Mouse (Mus musculus): Measurements from ENCODE around the gene Dnaaf1. TPM values are rescaled to one million over a fixed set of nuclear protein-coding genes. Genes with fewer than 3 reads are reported as not detected.

The Dnaaf1 gene
- total RNA-seq, 2 experiments from 2014 or later: 0.12 TPM; not detected in 1

GRCm38 (mm10) chr8:119620116-119620840 is 45.2 kb downstream of the Dnaaf1 start:
- intact Hi-C loops (cut with DNase I): no loop called here
- no peak for DNase-seq

GRCm38 (mm10) chr8:119620848-119621465 is 45.9 kb downstream of the Dnaaf1 start:
- DNase-seq: no peak
- intact Hi-C loops (cut with DNase I): no loop called here

- intact Hi-C loops (cut with DNase I): no loop called here
- DNase-seq: no peak
Observed at GRCm38 (mm10) chr8:119622555-119622954, 47.5 kb downstream of the Dnaaf1 start.

GRCm38 (mm10) chr8:119623061-119623460 is 48.0 kb downstream of the Dnaaf1 start:
- intact Hi-C loops (cut with DNase I): no loop called here
- DNase-seq: no peak

GRCm38 (mm10) chr8:119623744-119624143 is 48.7 kb downstream of the Dnaaf1 start:
- no peak for DNase-seq
- intact Hi-C loops (cut with DNase I): no loop called here

GRCm38 (mm10) chr8:119624916-119625315 is 49.9 kb downstream of the Dnaaf1 start:
- intact Hi-C loops (cut with DNase I): no loop called here
- no peak for DNase-seq

- intact Hi-C loops (cut with DNase I): no loop called here
- no peak for DNase-seq
Observed at GRCm38 (mm10) chr8:119625788-119626187, 50.8 kb downstream of the Dnaaf1 start.

GRCm38 (mm10) chr8:119627199-119627598 is 52.2 kb downstream of the Dnaaf1 start:
- intact Hi-C loops (cut with DNase I): no loop called here
- DNase-seq: no peak

- intact Hi-C loops (cut with DNase I): no loop called here
- no peak for DNase-seq
Observed at GRCm38 (mm10) chr8:119627613-119628359, 52.8 kb downstream of the Dnaaf1 start.

- intact Hi-C loops (cut with DNase I): no loop called here
- DNase-seq: no peak
Observed at GRCm38 (mm10) chr8:119630841-119631240, 55.8 kb downstream of the Dnaaf1 start.

- intact Hi-C loops (cut with DNase I): no loop called here
- no peak for DNase-seq
Observed at GRCm38 (mm10) chr8:119632246-119632645, 57.2 kb downstream of the Dnaaf1 start.

GRCm38 (mm10) chr8:119632909-119633308 is 57.9 kb downstream of the Dnaaf1 start:
- intact Hi-C loops (cut with DNase I): no loop called here
- DNase-seq: no peak

GRCm38 (mm10) chr8:119634616-119635336 is 59.7 kb downstream of the Dnaaf1 start:
- no peak for DNase-seq
- intact Hi-C loops (cut with DNase I): no loop called here

- peak in 1 of 2 experiments; percentile 29 for DNase-seq
- intact Hi-C loops (cut with DNase I): no loop called here
Observed at GRCm38 (mm10) chr8:119635378-119635777, 60.3 kb downstream of the Dnaaf1 start, which contains the start of gene Kcng4. Gene Kcng4, minus strand, starts transcription at chr8:119635680.

GRCm38 (mm10) chr8:119635958-119636357 is 60.9 kb downstream of the Dnaaf1 start:
- intact Hi-C loops (cut with DNase I): no loop called here
- no peak for DNase-seq

GRCm38 (mm10) chr8:119636766-119637165 is 61.7 kb downstream of the Dnaaf1 start:
- intact Hi-C loops (cut with DNase I): no loop called here
- no peak for DNase-seq

GRCm38 (mm10) chr8:119637381-119637780 is 62.3 kb downstream of the Dnaaf1 start:
- DNase-seq: no peak
- intact Hi-C loops (cut with DNase I): no loop called here

- intact Hi-C loops (cut with DNase I): no loop called here
Observed at GRCm38 (mm10) chr8:119638261-119638660, 63.2 kb downstream of the Dnaaf1 start.

GRCm38 (mm10) chr8:119639798-119640197 is 64.8 kb downstream of the Dnaaf1 start:
- DNase-seq: no peak
- intact Hi-C loops (cut with DNase I): no loop called here

More at GRCm38 (mm10) chr8:119638261-119638660, 63.2 kb downstream of the Dnaaf1 start:
- DNase-seq: no peak

- intact Hi-C loops (cut with DNase I): no loop called here
- no peak for DNase-seq
Observed at GRCm38 (mm10) chr8:119641058-119641457, 66.0 kb downstream of the Dnaaf1 start.

- intact Hi-C loops (cut with DNase I): no loop called here
- DNase-seq: no peak
Observed at GRCm38 (mm10) chr8:119642960-119643359, 67.9 kb downstream of the Dnaaf1 start.

Measured in heart, postnatal 14 days (tissue).